In genomic region chr1:162188744-162189143, GRCm38 (mm10) we compare ENCODE assay signal across 27 mouse cellular contexts.
A peak's percentile ranks its signal among the peaks of the same experiment; 100 is the strongest.
DNase-seq lines count a peak whose midpoint lies in the region; ATAC-seq and TF ChIP-seq lines count a peak whose summit lies in the region.
"Had no signal": no experiment of that assay in that cellular context is flagged by ENCODE, and none has a peak within 500 bp of the region (broad histone marks: within the 10 kb centered on the region; RNA-seq: fewer than 3 reads in every experiment).

No protein-coding gene starts in this region.

- H3K27ac ChIP-seq in heart, embryonic 13.5 days (replicated peaks) = peak overlapping the region; percentile 91; the same call in 1 of the 2 replicates
- no peak overlapping the region for H3K27ac ChIP-seq in heart, embryonic 12.5 days (ENCODE audit: poor library complexity, severe bottlenecking)
- 0 out of 2 replicates have a peak overlapping the region, but pooled peaks have one; percentile 84 for H3K27ac ChIP-seq in embryonic facial prominence, embryonic 10.5 days (replicated peaks)
- peak overlapping the region; percentile 100 for H3K27ac ChIP-seq in embryonic fibroblast, embryonic 13.5 days (ENCODE audit: insufficient read depth, low read length)
- H3K27ac ChIP-seq in limb, embryonic 14.5 days (replicated peaks; ENCODE audit: low read depth, low read length) = peak overlapping the region; percentile 96; the same call in 1 of the 2 replicates
- H3K27ac ChIP-seq: liver, embryonic 15.5 days; midbrain, embryonic 12.5 days; neural tube, embryonic 12.5 days had no signal

- TF ChIP-seq CTCF in embryonic fibroblast, embryonic 13.5 days (IDR thresholded peaks at IDR 0.05; ENCODE audit: borderline replicate concordance, insufficient read depth, low read length) = no peak

- peaks cover 38% of the 10 kb centered on the region for H3K4me1 ChIP-seq in heart, embryonic 13.5 days
- peaks cover 27% of the 10 kb centered on the region for H3K4me1 ChIP-seq in heart, embryonic 12.5 days (replicated peaks)
- H3K4me1 ChIP-seq in embryonic facial prominence, embryonic 10.5 days = peaks cover 45% of the 10 kb centered on the region
- peaks cover 24% of the 10 kb centered on the region for H3K4me1 ChIP-seq in embryonic fibroblast, embryonic 13.5 days (ENCODE audit: control insufficient read depth, insufficient read depth, low read length)
- H3K4me1 ChIP-seq in limb, embryonic 14.5 days (ENCODE audit: control insufficient read depth, insufficient read depth, low read length) = peaks cover 44% of the 10 kb centered on the region
- H3K4me1 ChIP-seq: liver, embryonic 15.5 days had no signal

- ATAC-seq in heart, embryonic 13.5 days (ENCODE audit: extremely low read depth, insufficient number of reproducible peaks, low FRiP score, low TSS enrichment) = no peak
- ATAC-seq in heart, embryonic 12.5 days (ENCODE audit: insufficient number of reproducible peaks, low FRiP score) = no peak
- ATAC-seq in limb, embryonic 14.5 days (ENCODE audit: low FRiP score, low read depth) = no peak
- ATAC-seq: forebrain, embryonic 16.5 days; hindbrain, embryonic 16.5 days; intestine, embryonic 16.5 days had no signal

- no peaks in the 10 kb centered on the region for H3K36me3 ChIP-seq in heart, embryonic 13.5 days
- no peaks in the 10 kb centered on the region for H3K36me3 ChIP-seq in heart, embryonic 12.5 days
- H3K36me3 ChIP-seq in embryonic facial prominence, embryonic 10.5 days (replicated peaks) = no peaks in the 10 kb centered on the region
- no peaks in the 10 kb centered on the region for H3K36me3 ChIP-seq in limb, embryonic 14.5 days (ENCODE audit: control insufficient read depth, insufficient read depth, low read length)
- H3K36me3 ChIP-seq: heart, embryonic 15.5 days; liver, embryonic 15.5 days; midbrain, embryonic 12.5 days; neural tube, embryonic 12.5 days had no signal

- no peak overlapping the region for H3K4me3 ChIP-seq in heart, embryonic 13.5 days
- H3K4me3 ChIP-seq in heart, embryonic 12.5 days = no peak overlapping the region
- no peak overlapping the region for H3K4me3 ChIP-seq in embryonic facial prominence, embryonic 10.5 days
- no peak overlapping the region for H3K4me3 ChIP-seq in embryonic fibroblast, embryonic 13.5 days (ENCODE audit: insufficient read depth, low read length)
- no peak overlapping the region for H3K4me3 ChIP-seq in limb, embryonic 14.5 days (replicated peaks; ENCODE audit: low read length)
- H3K4me3 ChIP-seq: erythroblast, embryonic 14.5 days; gastrocnemius, adult 2 months; heart, embryonic 15.5 days; liver, embryonic 15.5 days; midbrain, embryonic 12.5 days; myocyte; neural tube, embryonic 12.5 days had no signal

- TF ChIP-seq POLR2A in embryonic fibroblast, embryonic 13.5 days (IDR thresholded peaks at IDR 0.05; ENCODE audit: low read depth, low read length) = no peak; the same call in 1 of the 2 replicates
- no peak for TF ChIP-seq POLR2A in limb, embryonic 14.5 days (IDR thresholded peaks at IDR 0.05; ENCODE audit: borderline replicate concordance, extremely low read depth, insufficient read depth, insufficient read length)

- no peaks in the 10 kb centered on the region for H3K9me3 ChIP-seq in heart, embryonic 13.5 days
- H3K9me3 ChIP-seq in heart, embryonic 12.5 days (replicated peaks) = no peaks in the 10 kb centered on the region
- no peaks in the 10 kb centered on the region for H3K9me3 ChIP-seq in embryonic facial prominence, embryonic 10.5 days
- no peaks in the 10 kb centered on the region for H3K9me3 ChIP-seq in limb, embryonic 14.5 days (ENCODE audit: control insufficient read depth, low read length)
- H3K9me3 ChIP-seq: heart, embryonic 15.5 days; liver, embryonic 15.5 days; midbrain, embryonic 12.5 days; neural tube, embryonic 12.5 days had no signal

- DNase-seq in embryonic facial prominence, embryonic 10.5 days (ENCODE audit: low spot score) = no peak
- no peak for DNase-seq in limb, embryonic 14.5 days (ENCODE audit: low spot score)
- DNase-seq in left cerebral cortex, adult 9 months (ENCODE audit: low spot score in 2 of 2) = no peak
- no peak for DNase-seq in ovary, postnatal 10 days (ENCODE audit: low spot score)
- no peak for DNase-seq in kidney, adult 18-20 months
- DNase-seq: adrenal gland, postnatal 14 days; cerebellum, adult 18-20 months; cerebellum, postnatal 10 days; gastrocnemius, adult 2 months; gastrocnemius, postnatal 36 days; kidney, postnatal 14 days; layer of hippocampus, adult 9-11 months; lung, embryonic 14.5 days; lung, postnatal 14 days; right cerebral cortex, postnatal 14 days had no signal

- no peak overlapping the region for H3K9ac ChIP-seq in heart, embryonic 13.5 days
- H3K9ac ChIP-seq in heart, embryonic 12.5 days = no peak overlapping the region
- H3K9ac ChIP-seq in limb, embryonic 14.5 days (ENCODE audit: low read depth, low read length, severe bottlenecking) = no peak overlapping the region
- H3K9ac ChIP-seq: heart, embryonic 15.5 days; liver, embryonic 15.5 days; lung, embryonic 14.5 days; midbrain, embryonic 12.5 days; neural tube, embryonic 12.5 days had no signal

- WGBS in heart, embryonic 13.5 days = 76% methylated on average over 4 of the region's 4 CpGs
- WGBS in heart, embryonic 12.5 days = 77% methylated on average over 4 of the region's 4 CpGs
- 90% methylated on average over 4 of the region's 4 CpGs for WGBS in embryonic facial prominence, embryonic 10.5 days
- WGBS in limb, embryonic 14.5 days = 88% methylated on average over 4 of the region's 4 CpGs

- H3K4me2 ChIP-seq in heart, embryonic 13.5 days = no peak overlapping the region
- H3K4me2 ChIP-seq in heart, embryonic 12.5 days = no peak overlapping the region
- no peak overlapping the region for H3K4me2 ChIP-seq in limb, embryonic 14.5 days (replicated peaks; ENCODE audit: low read depth, low read length, severe bottlenecking)
- H3K4me2 ChIP-seq: heart, embryonic 15.5 days; liver, embryonic 15.5 days; lung, embryonic 14.5 days; midbrain, embryonic 12.5 days; neural tube, embryonic 12.5 days had no signal

- no peaks in the 10 kb centered on the region for H3K27me3 ChIP-seq in heart, embryonic 13.5 days (replicated peaks)
- H3K27me3 ChIP-seq in heart, embryonic 12.5 days (replicated peaks) = no peaks in the 10 kb centered on the region
- no peaks in the 10 kb centered on the region for H3K27me3 ChIP-seq in embryonic facial prominence, embryonic 10.5 days (replicated peaks; ENCODE audit: low read depth, poor library complexity, severe bottlenecking)
- H3K27me3 ChIP-seq in limb, embryonic 14.5 days (ENCODE audit: control insufficient read depth, insufficient read depth, low read length) = no peaks in the 10 kb centered on the region
- H3K27me3 ChIP-seq: heart, embryonic 15.5 days; liver, embryonic 15.5 days; midbrain, embryonic 12.5 days; neural tube, embryonic 12.5 days had no signal
